Mouse (Mus musculus) erythroid progenitor cell, adult 5-6 weeks (primary cell): ENCODE measurements around the gene Tut1. TPM values are rescaled to one million over a fixed set of nuclear protein-coding genes. Genes with fewer than 3 reads are reported as not detected.
"Not testable (repeated sequence)": the region's sequence is repeated elsewhere in the genome, so short reads cannot be mapped to it uniquely, and the experiment has no call there.

Experiments used
- ATAC-seq: replicated peaks from 2 replicates; pipeline ENCODE4 v1.8.0; 2016; ENCODE audit warnings: moderate number of reproducible peaks, mild to moderate bottlenecking, moderate TSS enrichment, inconsistent platforms; ENCODE audit not compliant: poor library complexity, low FRiP score, severe bottlenecking
- total RNA-seq, 2 experiments: library from RNA; stranded (forward) in 1 of 2; stranded (reverse) in 1 of 2; fragments of 150-400 nt in 1 of 2; fragments of 186-747, 209-891 nt in 1 of 2; gene quantifications; 2 replicates each; pipeline versions ENCODE4 v1.2.3 to v1.2.4; 2015 to 2017; ENCODE audit warnings: low replicate concordance in 2 of 2

Tut1 gene
- total RNA-seq, 2 experiments from 2014 or later, result 0.84 to 3.7 TPM

GRCm38 (mm10) chr19:8941515-8942217 is 12.0 kb upstream of the Tut1 start, which contains the start of gene Mta2:
Gene Mta2, plus strand, starts transcription at chr19:8941875.
- ATAC-seq, result peak; percentile 86

- peak; percentile 15; the same call in 1 of the 2 replicates for ATAC-seq
Measured at GRCm38 (mm10) chr19:8942276-8942964, 11.2 kb upstream of the Tut1 start.

- no peak for ATAC-seq
Measured at GRCm38 (mm10) chr19:8943047-8943446, 10.6 kb upstream of the Tut1 start.

DNA sequence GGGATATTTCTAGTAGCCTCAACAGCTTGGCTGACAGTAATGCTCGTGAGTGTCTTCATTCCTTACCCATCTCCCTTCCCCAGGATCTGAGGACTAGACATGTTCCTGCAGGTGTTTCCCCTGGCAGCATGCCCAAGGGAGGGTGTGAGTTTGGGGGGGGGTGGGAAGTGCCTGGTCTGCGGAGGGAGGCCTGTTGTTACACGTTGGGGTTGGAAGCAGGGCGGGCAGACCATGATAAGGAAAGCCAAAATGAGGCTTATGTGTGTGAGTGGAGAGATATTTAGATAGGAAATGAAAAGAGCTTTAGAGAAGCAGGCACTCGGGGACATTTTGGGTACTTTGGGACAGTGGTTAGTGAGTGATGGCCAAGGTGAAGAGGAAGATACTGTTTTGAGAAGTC is 9.6 kb upstream of the Tut1 start:
- 0 out of 2 replicates have a peak, but pooled peaks have one; percentile 15 for ATAC-seq

DNA sequence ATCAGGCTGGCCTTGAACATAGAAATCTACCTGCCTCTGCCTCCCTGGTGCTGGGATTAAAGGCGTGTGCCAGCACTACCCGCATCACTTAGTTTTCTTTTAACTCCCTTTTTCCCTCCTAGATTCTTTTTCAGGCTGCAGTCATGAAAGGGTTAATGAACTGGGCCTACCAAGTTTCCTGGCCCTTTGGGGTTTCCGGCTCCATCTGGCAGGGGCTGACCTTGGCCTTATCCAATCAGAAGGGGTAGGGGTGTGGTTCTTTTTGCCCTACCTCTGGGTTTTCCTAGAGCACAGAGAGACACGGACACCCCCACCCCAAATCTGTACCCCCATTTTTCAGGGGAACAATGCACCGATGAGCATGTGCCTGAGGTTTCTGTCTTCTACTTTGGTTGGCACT is 8.9 kb upstream of the Tut1 start:
- no peak for ATAC-seq

GRCm38 (mm10) chr19:8945251-8945650 is 8.4 kb upstream of the Tut1 start:
- ATAC-seq, result no peak

- ATAC-seq, result peak; percentile 80
Measured at GRCm38 (mm10) chr19:8946929-8947328, 6.7 kb upstream of the Tut1 start.

- ATAC-seq, result no peak
Measured at GRCm38 (mm10) chr19:8950190-8950589, 3.5 kb upstream of the Tut1 start.

DNA sequence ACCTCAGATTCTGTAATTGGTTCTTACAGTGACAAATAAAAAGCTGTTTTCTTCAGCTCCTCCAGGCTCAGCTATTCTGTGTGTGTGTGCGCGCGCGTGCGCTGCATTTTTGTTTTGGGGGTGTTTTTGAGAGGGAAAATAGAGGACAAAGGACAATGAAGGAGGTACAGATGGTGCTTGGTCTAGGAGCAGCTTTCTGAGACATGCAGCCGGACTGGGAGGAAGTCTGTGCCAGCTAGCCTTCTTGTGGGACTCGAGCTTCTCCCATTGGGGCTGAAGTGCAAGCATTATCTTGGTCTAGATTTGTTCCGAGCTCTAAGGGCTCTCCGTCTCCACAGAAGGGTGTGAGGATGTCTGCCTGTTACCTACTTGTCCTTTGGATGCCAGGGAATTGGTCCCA is 1.4 kb upstream of the Tut1 start:
- ATAC-seq, result no peak

- ATAC-seq, result no peak
Measured at GRCm38 (mm10) chr19:8954171-8954570, 524 bp downstream of the Tut1 start.

DNA sequence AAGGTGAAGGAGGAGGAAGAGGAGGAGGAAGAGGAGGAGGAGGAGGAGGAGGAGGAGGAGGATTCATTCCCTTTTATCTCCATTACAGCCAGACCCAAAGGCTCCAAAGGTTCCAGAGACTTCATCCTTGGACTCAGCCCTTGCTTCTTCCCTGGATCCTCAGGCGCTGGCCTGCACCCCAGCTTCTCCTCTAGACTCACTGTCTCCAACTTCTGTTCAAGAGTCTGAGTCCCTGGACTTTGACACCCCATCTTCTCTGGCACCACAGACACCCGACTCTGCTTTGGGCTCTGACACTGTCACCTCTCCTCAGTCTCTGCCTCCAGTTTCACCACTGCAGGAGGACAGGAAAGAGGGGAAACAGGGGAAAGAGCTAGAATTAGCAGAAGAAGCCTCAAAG is 8.6 kb downstream of the Tut1 start:
- ATAC-seq, result no peak

DNA sequence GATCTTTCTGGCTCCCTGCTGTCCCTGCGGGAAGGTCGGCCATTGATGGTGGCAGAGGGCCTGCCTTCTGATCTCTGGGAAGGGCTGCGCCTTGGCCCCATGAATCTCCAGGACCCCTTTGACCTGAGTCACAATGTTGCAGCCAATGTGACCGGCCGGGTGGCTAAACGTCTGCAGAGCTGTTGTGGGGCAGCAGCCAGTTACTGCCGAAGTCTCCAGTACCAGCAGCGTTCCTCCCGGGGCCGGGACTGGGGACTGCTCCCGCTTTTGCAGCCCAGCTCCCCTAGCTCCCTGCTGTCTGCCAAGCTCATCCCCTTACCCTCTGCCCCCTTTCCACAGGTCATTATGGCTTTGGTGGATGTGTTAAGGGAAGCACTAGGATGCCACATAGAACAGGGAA is 11.4 kb downstream of the Tut1 start:
- no peak for ATAC-seq

DNA sequence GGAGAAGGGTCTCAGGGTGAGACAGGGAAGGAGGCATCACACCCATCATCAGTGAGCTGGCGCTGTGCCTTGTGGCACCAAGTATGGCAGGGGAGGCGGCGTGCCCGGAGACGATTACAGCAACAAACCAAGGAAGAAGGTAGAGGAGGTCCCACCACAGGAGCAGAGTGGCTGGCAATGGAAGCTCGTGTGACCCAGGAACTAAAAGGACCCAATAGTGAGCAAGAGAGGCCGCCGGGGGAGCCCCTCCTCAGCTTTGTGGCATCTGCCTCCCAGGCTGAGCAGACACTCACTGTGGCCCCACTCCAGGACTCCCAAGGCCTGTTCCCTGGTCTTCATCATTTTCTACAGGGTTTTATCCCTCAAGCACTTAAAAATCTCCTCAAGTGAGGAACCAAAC is 12.1 kb downstream of the Tut1 start:
- no peak for ATAC-seq

GRCm38 (mm10) chr19:8966198-8966589 is 12.5 kb downstream of the Tut1 start:
- ATAC-seq, result no peak

DNA sequence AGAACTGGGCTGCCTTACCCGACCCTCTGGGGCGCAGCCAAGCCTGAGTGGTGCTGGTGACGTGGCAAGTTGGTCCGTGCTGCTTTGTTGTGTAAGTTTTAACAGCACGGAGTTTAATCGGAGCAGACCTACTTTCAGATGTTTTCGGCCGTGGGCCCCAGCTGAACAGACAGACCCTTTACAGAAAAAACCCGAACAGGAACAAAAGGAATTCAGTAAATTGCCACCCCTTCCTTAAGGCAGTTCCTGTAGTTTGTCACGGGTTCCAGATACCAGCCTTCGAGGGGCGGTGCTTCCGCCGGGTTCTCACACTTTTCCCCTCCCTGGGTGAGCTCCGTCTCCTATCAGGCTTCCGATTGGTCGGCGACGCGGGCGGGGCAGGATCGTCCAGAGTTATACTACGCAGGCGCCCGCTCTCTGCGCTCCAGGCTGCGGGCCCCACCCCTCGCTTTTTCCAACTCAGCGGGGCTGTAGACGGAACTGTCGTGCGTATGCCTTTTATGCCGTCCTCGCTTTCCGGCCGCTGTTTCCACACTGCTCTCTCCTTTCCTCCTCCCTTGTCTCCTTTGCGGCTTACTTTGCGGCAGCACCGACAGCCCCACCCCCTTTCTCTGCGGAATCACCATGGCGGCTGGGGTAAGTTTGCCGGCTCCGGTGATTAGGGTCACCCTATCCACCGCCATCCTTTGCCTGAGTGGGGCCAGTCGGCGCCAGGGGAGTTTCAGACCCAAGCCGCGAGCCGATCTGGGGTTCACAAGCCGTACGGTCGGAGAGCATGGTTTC is 13.1 kb downstream of the Tut1 start, which contains the start of gene Eef1g:
Gene Eef1g (plus strand): TSS at position 452 of the 783 bp plus-strand sequence.
- ATAC-seq, result peak; percentile 95

GRCm38 (mm10) chr19:8967373-8967743 is 13.7 kb downstream of the Tut1 start:
- ATAC-seq, result no peak

- no peak for ATAC-seq
Measured at GRCm38 (mm10) chr19:8967893-8968292, 14.2 kb downstream of the Tut1 start.

- not testable (repeated sequence) for ATAC-seq
Measured at GRCm38 (mm10) chr19:8972491-8972890, 18.8 kb downstream of the Tut1 start.

DNA sequence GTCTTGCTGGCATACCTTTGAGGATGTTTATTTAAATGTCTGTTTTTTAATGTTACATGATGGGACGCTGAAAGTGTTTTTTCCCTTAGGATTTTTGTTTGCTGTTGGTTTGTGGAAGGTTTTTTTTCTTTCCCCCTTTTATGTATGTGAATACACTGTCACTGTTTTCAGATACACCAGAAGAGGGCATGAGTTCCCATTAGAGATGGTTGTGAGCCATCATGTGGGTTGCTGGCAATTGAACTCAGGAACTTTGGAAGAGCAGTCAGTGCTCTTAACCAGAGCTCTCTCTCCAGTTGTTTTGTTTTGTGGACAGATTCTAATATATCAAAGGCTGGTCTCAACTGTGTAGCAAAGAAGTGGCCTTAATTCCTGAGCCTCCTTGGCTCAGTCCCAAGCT is 21.0 kb downstream of the Tut1 start:
- ATAC-seq, result no peak

- ATAC-seq, result no peak
Measured at GRCm38 (mm10) chr19:8975491-8975890, 21.8 kb downstream of the Tut1 start.

DNA sequence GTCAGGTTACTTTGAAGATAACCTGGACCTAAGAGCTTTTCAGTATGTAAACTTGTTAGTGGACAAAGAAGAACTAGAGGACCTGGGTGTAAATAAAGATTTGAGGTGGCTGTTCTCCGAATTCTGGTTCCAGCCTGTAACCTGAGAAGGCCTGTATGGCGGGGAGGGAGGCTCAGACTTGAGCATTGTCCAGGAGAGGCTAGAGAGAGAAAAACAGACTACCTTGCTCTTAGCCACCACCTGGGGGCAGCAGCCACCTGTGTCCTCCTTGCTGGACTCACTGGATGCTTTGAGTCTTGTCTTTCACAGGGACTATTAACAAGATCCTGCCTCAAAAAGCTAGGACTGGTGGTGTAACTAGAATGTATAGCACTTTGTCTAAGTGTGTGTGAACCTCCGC is 22.9 kb downstream of the Tut1 start:
- peak; percentile 79 for ATAC-seq
